Mouse (Mus musculus) spleen, adult 2 months (tissue): Measurements from ENCODE around the gene Efcab9.

Experiments used
- CTCF ChIP-seq: fragments of 200-500 bp; IDR thresholded peaks from 2 replicates; pipeline ENCODE4 v1.5.1; 2011; ENCODE audit warnings: mild to moderate bottlenecking, inconsistent platforms; ENCODE audit not compliant: insufficient read depth, insufficient read length, insufficient replicate concordance; ENCODE audit errors: extremely low read depth
- POLR2A ChIP-seq: fragments of 200-500 bp; IDR thresholded peaks from 2 replicates; pipeline ENCODE4 v1.6.1; 2011; ENCODE audit warnings: low read depth, low read length, inconsistent platforms

DNA sequence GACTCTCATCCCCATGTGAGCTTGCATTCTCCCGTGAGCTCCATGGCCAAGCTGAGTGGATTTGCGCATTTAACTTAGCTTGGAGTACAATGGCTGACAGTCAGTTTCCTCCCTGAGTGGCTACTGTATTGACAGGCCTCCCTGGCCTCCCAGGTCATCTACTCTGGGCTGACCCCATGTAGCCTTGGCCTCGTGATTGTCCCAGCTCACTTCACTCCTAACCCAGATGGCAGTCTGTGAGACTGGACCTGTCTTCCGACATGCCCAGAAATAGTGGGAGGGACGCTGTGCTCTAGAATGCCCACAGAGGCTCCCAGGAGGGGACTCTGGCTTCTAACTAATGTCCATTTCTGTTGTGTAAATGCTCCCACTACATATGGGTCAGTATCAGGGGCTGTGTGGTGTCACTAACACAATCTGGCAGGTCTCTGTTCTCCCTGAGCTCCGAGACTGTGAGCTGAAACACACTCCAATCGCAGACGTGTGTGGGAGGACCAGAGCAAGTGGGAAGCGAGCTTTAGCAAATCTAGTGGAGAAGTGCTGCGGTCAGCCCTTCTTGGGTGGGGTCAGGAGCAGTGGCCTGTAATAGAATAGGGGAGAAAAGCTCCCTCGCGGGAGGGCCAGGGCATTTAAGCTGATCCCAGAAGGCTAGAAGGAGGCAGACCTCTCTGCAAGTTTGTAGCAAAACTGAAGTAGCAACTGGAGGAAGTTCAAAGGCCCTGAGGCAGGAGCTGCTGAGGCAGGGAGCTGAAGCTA, 28.3 kb upstream of the Efcab9 start:
- no peak for TF ChIP-seq CTCF
- TF ChIP-seq POLR2A: no peak
